Mouse (Mus musculus): Measurements from ENCODE around the gene Cma2. TPM values are rescaled to one million over a fixed set of nuclear protein-coding genes. Genes with fewer than 3 reads are reported as not detected.
"Not testable (repeated sequence)": the region's sequence is repeated elsewhere in the genome, so short reads cannot be mapped to it uniquely, and the experiment has no call there.

Gene Cma2
- polyA plus RNA-seq, 1 experiment from 2014 or later = 0.21 TPM

DNA sequence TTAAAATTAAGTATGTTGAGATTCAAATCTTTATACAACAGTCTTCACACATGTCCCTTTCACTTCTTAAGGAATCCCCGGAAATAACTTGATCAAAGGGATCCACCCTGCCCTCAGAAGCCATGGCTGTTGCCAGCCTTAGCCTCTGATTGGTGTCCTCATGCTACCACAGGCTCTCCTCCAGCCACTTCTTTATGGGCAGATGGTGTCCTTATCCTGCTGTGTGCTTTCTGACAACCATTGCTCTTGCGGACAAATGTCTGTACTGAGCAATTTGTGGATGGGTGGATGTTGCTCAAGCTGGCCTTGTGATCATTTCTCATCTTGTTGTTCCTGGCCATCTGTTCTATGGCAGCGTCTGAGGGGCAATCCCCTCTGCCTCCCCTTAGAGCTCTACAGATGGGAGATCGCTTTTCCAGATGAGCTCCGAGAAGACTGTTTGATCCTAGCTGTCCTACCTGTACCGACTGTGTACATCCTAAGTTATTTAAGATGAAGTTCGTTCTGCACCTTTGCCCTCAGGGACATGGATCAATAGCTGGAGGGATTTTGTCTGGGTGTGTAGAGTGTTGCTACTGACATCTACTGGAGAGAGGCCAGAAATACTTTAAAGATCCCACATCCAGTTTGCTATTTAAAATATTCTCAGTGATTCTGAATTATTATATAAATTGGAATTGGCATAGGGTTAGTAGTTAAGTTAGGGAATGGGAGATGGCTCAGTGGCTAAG, 10.5 kb upstream of the Cma2 start:
- ATAC-seq (ENCODE audit: low read depth) = no peak
- 43% methylated on average over 7 of the region's 7 CpGs for WGBS
- Histone ChIP-seq H3K9me3 (ENCODE audit: control insufficient read depth, low read length) (no peaks in the 10 kb centered on the region), H3K9ac (ENCODE audit: low read depth, low read length) (no peak overlapping the region), H3K36me3 (ENCODE audit: control insufficient read depth, insufficient read depth, low read length) (no peaks in the 10 kb centered on the region), H3K4me3 (ENCODE audit: low read depth, low read length) (no peak overlapping the region), H3K4me1 (ENCODE audit: control insufficient read depth, insufficient read depth, low read length) (no peaks in the 10 kb centered on the region), H3K27me3 (replicated peaks; ENCODE audit: control insufficient read depth, insufficient read depth, low read length) (no peaks in the 10 kb centered on the region), H3K4me2 (ENCODE audit: low read depth, low read length) (no peak overlapping the region), H3K27ac (replicated peaks; ENCODE audit: low read depth, low read length) (no peak overlapping the region)
- no peak for DNase-seq (ENCODE audit: low spot score)

DNA sequence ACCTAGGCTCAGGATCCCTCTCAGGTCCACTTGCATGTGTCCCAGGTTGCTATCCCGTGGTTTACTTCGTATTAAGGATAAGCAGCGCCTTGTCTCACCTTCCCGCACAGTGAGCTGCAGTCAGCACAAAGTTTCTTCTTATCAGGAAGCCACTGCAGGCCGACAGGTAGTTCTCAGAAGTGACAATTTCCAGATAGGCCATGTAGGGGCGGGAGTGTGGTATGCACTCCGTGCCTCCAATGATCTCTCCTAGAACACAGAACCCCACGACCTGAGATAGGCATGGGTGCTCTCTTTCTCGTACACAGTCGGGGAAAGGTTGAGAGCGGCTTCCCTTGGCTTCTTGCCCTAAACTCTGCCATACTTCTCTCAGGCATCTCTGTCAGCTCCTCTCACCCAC, 7.2 kb upstream of the Cma2 start:
- Histone ChIP-seq H3K27ac (replicated peaks; ENCODE audit: low read depth, low read length) (no peak overlapping the region), H3K36me3 (ENCODE audit: control insufficient read depth, insufficient read depth, low read length) (no peaks in the 10 kb centered on the region), H3K4me3 (ENCODE audit: low read depth, low read length) (no peak overlapping the region), H3K9me3 (ENCODE audit: control insufficient read depth, low read length) (no peaks in the 10 kb centered on the region), H3K4me1 (ENCODE audit: control insufficient read depth, insufficient read depth, low read length) (no peaks in the 10 kb centered on the region), H3K4me2 (ENCODE audit: low read depth, low read length) (no peak overlapping the region), H3K27me3 (replicated peaks; ENCODE audit: control insufficient read depth, insufficient read depth, low read length) (no peaks in the 10 kb centered on the region), H3K9ac (ENCODE audit: low read depth, low read length) (no peak overlapping the region)
- no peak for ATAC-seq (ENCODE audit: low read depth)
- 81% methylated on average over 11 of the region's 11 CpGs for WGBS
- no peak for DNase-seq (ENCODE audit: low spot score)

DNA sequence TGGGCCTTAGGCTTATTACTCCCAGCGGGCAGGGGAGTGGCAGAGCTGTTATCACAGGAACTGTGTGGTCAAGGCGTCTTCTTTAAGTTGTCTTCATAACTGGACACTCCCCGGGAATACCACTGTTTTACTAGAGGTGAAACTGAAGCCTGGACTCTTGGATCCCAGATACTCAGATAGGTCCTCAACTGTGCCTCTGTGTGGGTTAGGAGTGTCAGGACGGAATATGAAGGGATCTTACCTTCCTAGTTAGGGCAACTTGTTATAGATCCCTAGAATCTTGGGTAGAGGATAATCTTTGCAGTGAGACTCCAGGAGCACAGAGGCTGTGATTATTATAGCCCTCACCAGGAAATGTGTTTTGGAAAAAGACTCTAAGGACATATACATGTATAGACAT, 6.2 kb upstream of the Cma2 start, which contains the start of gene Cma1:
Gene Cma1 (minus strand): TSS at position 101 of the 400 bp plus-strand sequence.
- Histone ChIP-seq H3K27me3 (replicated peaks; ENCODE audit: control insufficient read depth, insufficient read depth, low read length) (no peaks in the 10 kb centered on the region), H3K27ac (replicated peaks; ENCODE audit: low read depth, low read length) (no peak within 1 kb of the TSS), H3K4me3 (ENCODE audit: low read depth, low read length) (no peak within 1 kb of the TSS), H3K36me3 (ENCODE audit: control insufficient read depth, insufficient read depth, low read length) (no peaks in the 10 kb centered on the region), H3K4me2 (ENCODE audit: low read depth, low read length) (no peak within 1 kb of the TSS), H3K4me1 (ENCODE audit: control insufficient read depth, insufficient read depth, low read length) (no peaks in the 10 kb centered on the region), H3K9me3 (ENCODE audit: control insufficient read depth, low read length) (no peaks in the 10 kb centered on the region), H3K9ac (ENCODE audit: low read depth, low read length) (no peak within 1 kb of the TSS)
- ATAC-seq (ENCODE audit: low read depth) = no peak
- WGBS = 78% methylated on average over 4 of the region's 4 CpGs
- no peak for DNase-seq (ENCODE audit: low spot score)

DNA sequence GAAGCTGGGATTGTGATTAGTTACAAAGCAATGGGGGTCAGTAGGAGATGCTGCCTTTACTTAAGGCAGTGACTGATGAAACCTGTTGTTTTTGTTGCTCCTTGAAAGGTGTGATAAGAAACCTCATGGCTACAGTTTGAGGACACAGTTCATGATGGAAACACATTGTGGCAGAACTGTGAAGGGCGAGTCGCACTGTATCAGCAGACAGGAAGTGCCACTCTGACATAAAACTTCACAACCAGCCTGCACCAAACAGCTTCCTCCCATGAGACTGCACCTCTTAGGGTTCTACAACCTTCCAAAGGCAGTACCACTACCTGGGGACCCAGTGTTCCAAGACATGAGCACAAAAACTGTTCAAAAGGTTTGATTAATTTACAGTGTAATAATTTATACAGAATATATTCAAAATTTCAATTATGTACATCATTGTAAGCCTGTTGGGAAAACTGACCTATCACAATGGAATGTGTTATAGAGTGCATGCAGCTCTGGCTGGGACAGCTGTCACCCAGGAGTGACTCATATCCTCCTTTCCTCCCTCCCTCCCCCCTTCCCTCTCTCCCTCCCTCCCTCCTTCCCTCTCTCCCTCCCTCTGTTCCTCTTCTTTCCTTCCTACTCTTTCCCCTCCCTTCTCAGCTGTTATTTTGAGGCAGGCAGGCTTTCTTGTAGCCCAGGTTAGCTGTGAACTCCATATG, 4.4 kb upstream of the Cma2 start:
- Histone ChIP-seq H3K9me3 (ENCODE audit: control insufficient read depth, low read length) (no peaks in the 10 kb centered on the region), H3K36me3 (ENCODE audit: control insufficient read depth, insufficient read depth, low read length) (no peaks in the 10 kb centered on the region), H3K4me1 (ENCODE audit: control insufficient read depth, insufficient read depth, low read length) (no peaks in the 10 kb centered on the region), H3K9ac (ENCODE audit: low read depth, low read length) (no peak overlapping the region), H3K27me3 (replicated peaks; ENCODE audit: control insufficient read depth, insufficient read depth, low read length) (no peaks in the 10 kb centered on the region), H3K4me2 (ENCODE audit: low read depth, low read length) (no peak overlapping the region), H3K4me3 (ENCODE audit: low read depth, low read length) (no peak overlapping the region), H3K27ac (replicated peaks; ENCODE audit: low read depth, low read length) (no peak overlapping the region)
- 74% methylated on average over 2 of the region's 2 CpGs for WGBS
- no peak for DNase-seq (ENCODE audit: low spot score)
- no peak for ATAC-seq (ENCODE audit: low read depth)

DNA sequence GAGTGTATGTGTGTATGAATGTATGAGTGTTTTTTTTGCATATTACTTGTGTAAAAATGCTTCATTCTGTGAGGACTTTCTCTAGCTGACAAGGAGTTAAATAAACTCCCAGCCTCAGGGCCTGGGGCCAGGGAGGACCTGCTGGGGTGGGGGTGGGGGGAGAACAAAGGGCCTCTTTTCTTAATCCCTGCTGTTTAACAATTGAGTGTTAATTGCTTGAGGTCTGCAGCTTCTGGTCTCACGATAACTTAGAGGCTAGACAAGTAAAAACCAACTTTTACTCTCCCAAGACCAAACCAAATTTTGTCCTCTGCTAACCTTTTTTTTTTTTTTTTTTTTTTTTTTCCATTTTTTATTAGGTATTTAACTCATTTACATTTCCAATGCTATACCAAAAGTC, 12.5 kb downstream of the Cma2 start:
- H3K9ac ChIP-seq (ENCODE audit: low read depth, low read length) = no peak overlapping the region
- whole genome bisulfite sequencing = 4% methylated on average over 1 of the region's 1 CpGs
- no peaks in the 10 kb centered on the region for H3K27me3 ChIP-seq (replicated peaks; ENCODE audit: control insufficient read depth, insufficient read depth, low read length)
- no peaks in the 10 kb centered on the region for H3K9me3 ChIP-seq (ENCODE audit: control insufficient read depth, low read length)
- peak; percentile 16 for DNase-seq (ENCODE audit: low spot score)
- ATAC-seq (ENCODE audit: low read depth) = no peak
- H3K4me2 ChIP-seq (ENCODE audit: low read depth, low read length) = no peak overlapping the region
- H3K27ac ChIP-seq (replicated peaks; ENCODE audit: low read depth, low read length) = no peak overlapping the region
- no peaks in the 10 kb centered on the region for H3K4me1 ChIP-seq (ENCODE audit: control insufficient read depth, insufficient read depth, low read length)
- H3K36me3 ChIP-seq (ENCODE audit: control insufficient read depth, insufficient read depth, low read length) = no peaks in the 10 kb centered on the region
- no peak overlapping the region for H3K4me3 ChIP-seq (ENCODE audit: low read depth, low read length)

DNA sequence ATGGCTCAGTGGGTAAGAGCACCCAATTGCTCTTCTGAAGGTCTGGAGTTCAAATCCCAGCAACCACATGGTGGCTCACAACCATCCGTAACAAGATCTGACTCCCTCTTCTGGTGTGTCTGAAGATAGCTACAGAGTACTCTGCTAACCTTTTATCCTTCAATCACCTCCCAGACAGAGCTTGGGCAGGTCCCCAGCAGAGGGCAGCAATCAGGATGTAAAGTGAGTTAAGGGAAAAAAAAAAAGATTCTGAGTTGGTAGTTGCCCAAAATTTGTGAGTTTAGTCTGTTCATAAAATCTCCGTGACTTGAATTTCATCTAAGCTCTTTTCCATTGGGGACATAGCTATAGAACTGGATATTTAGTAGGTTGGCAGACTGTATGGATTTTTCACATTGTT, 13.1 kb downstream of the Cma2 start:
- H3K36me3 ChIP-seq (ENCODE audit: control insufficient read depth, insufficient read depth, low read length); H3K9ac ChIP-seq (ENCODE audit: low read depth, low read length); ATAC-seq (ENCODE audit: low read depth); H3K9me3 ChIP-seq (ENCODE audit: control insufficient read depth, low read length); H3K4me3 ChIP-seq (ENCODE audit: low read depth, low read length); H3K27ac ChIP-seq (replicated peaks; ENCODE audit: low read depth, low read length); H3K4me1 ChIP-seq (ENCODE audit: control insufficient read depth, insufficient read depth, low read length); H3K4me2 ChIP-seq (ENCODE audit: low read depth, low read length); H3K27me3 ChIP-seq (replicated peaks; ENCODE audit: control insufficient read depth, insufficient read depth, low read length): not testable (repeated sequence)
- DNase-seq (ENCODE audit: low spot score) = peak; percentile 11
- 41% methylated on average over 2 of the region's 2 CpGs for WGBS

DNA sequence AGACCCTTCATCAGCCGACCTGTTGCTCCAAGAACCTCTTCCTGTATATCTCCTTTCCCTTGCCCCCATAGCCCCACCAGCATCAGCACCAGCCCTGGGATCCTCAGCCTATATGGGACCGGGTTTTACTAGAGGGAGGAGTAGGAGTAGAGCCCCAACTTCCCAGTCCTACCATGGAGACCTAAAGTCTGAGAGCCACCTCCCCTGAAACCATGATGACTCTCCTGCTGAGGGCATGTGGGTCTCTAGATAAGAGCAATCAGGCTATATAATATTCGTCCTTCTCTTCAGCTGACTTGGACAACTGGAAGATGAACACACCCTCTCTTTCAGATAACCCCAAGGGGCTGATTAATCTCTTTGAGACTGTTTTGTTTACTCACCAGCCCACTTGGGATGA, 36.7 kb downstream of the Cma2 start:
- DNase-seq (ENCODE audit: low spot score); H3K27me3 ChIP-seq (replicated peaks; ENCODE audit: control insufficient read depth, insufficient read depth, low read length); H3K4me2 ChIP-seq (ENCODE audit: low read depth, low read length); H3K4me3 ChIP-seq (ENCODE audit: low read depth, low read length); H3K36me3 ChIP-seq (ENCODE audit: control insufficient read depth, insufficient read depth, low read length); ATAC-seq (ENCODE audit: low read depth); H3K4me1 ChIP-seq (ENCODE audit: control insufficient read depth, insufficient read depth, low read length); H3K9me3 ChIP-seq (ENCODE audit: control insufficient read depth, low read length); H3K27ac ChIP-seq (replicated peaks; ENCODE audit: low read depth, low read length); H3K9ac ChIP-seq (ENCODE audit: low read depth, low read length): not testable (repeated sequence)
- WGBS = 89% methylated on average over 1 of the region's 3 CpGs

DNA sequence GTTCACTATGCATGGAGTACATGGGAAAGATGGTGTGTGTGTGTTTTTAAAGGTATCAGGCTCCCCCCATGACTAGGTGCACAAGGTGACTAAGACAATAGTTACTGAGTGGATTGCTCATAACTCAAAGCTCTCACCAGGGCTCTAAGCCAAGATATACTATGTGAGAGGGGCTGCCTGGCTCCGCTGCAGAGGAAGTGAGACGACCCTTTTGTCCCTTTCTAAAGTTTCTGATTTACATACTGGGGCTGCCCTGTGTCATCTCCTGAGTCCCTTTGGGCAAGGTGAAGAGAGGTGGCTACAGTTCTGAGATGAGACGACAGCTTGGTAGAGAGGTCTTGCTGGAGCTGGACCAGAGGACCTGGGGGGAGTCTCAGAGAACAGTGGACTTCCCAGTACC, 62.4 kb downstream of the Cma2 start:
- Histone ChIP-seq H3K4me3 (ENCODE audit: low read depth, low read length) (no peak overlapping the region), H3K4me1 (ENCODE audit: control insufficient read depth, insufficient read depth, low read length) (no peaks in the 10 kb centered on the region), H3K27ac (replicated peaks; ENCODE audit: low read depth, low read length) (no peak overlapping the region), H3K4me2 (ENCODE audit: low read depth, low read length) (no peak overlapping the region), H3K9ac (ENCODE audit: low read depth, low read length) (no peak overlapping the region), H3K36me3 (ENCODE audit: control insufficient read depth, insufficient read depth, low read length) (no peaks in the 10 kb centered on the region), H3K9me3 (ENCODE audit: control insufficient read depth, low read length) (no peaks in the 10 kb centered on the region), H3K27me3 (replicated peaks; ENCODE audit: control insufficient read depth, insufficient read depth, low read length) (no peaks in the 10 kb centered on the region)
- ATAC-seq (ENCODE audit: low read depth) (no peak), DNase-seq (ENCODE audit: low spot score) (no peak)
- WGBS = 65% methylated on average over 3 of the region's 3 CpGs

DNA sequence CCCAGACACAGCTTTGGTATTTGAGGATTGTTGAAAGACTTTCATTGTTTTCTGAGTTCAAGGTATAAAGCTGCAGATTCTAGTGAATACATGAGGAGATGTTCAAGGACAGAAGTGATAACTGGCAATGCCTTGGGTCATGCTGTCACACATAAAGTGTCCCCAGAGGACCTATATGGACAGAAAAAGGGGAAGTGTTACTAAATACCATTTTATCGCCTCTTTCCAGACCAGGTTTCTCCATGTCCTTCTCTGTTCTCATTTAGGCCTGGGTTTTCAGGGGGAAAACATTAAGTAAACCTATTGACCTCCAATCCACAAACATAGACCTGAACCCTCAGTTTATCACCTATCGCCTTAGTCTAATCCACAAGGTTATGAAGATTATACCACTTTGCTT, 63.1 kb downstream of the Cma2 start:
- ATAC-seq (ENCODE audit: low read depth) = no peak
- 91% methylated on average over 2 of the region's 2 CpGs for WGBS
- H3K4me2 ChIP-seq (ENCODE audit: low read depth, low read length) = no peak overlapping the region

More for the DNA sequence above, 63.1 kb downstream of the Cma2 start:
- Histone ChIP-seq H3K27me3 (replicated peaks; ENCODE audit: control insufficient read depth, insufficient read depth, low read length) (no peaks in the 10 kb centered on the region), H3K9ac (ENCODE audit: low read depth, low read length) (no peak overlapping the region), H3K36me3 (ENCODE audit: control insufficient read depth, insufficient read depth, low read length) (no peaks in the 10 kb centered on the region), H3K27ac (replicated peaks; ENCODE audit: low read depth, low read length) (no peak overlapping the region), H3K9me3 (ENCODE audit: control insufficient read depth, low read length) (no peaks in the 10 kb centered on the region), H3K4me1 (ENCODE audit: control insufficient read depth, insufficient read depth, low read length) (no peaks in the 10 kb centered on the region), H3K4me3 (ENCODE audit: low read depth, low read length) (no peak overlapping the region)
- no peak for DNase-seq (ENCODE audit: low spot score)

All from embryonic facial prominence, embryonic 14.5 days (tissue).